In the genomic region with DNA sequence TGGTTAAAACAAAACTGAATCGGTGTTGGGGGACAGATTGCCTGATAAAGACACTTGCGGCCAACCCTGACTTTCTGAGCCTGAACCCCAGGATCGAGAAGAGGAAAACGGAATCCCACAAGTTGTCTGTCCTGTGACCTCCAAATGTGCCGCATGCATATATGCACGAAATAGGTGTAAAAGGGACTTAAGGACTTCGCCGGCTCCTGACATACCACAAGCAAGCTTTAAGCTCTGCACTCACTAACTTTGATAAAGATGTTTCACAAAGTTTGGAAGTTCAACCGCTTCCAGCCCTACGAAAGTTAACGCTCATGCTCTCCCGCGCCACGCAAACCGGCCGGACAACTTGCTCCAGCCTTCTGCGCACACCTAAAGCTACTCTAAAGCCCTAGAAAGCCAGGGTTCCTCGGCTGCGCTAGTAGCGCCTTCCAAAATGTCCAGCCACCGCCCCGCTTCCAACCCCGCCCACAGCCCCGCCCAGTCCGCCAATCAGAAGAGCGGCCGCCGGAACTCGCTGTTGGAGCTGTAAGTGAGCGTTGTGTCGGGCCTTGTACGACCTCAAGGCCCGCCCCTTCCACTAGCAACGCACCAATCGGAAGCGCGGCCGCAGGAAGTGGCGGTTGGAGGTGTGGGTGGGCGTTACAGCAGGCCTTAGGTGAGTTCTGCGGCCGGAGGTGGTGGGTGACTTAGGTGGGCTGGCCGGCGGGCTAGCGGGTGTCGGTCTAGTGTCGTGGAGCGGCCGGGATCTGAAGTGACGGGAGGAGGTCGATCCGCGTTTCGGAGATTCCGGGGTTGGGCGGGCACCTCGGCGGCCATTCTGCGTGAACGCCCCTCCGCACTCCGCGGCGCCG, we compare ENCODE assay signal across 7 mouse cellular contexts. TPM values are rescaled to one million over a fixed set of nuclear protein-coding genes. Genes with fewer than 3 reads are reported as not detected.
DNase-seq lines count a peak whose midpoint lies in the region; ATAC-seq lines count a peak whose summit lies in the region.

Gene Supt20 (plus strand): TSS at position 606 of the 854 bp plus-strand sequence.

- WGBS in embryonic facial prominence, embryonic 11.5 days = 2% methylated on average over 65 of the region's 65 CpGs
- 2% methylated on average over 65 of the region's 65 CpGs for WGBS in limb, embryonic 10.5 days
- WGBS in midbrain, embryonic 13.5 days = 2% methylated on average over 65 of the region's 65 CpGs

- ATAC-seq in embryonic facial prominence, embryonic 11.5 days (replicated peaks; ENCODE audit: insufficient number of reproducible peaks, low FRiP score, low TSS enrichment, low read depth) = peak; percentile 95
- ATAC-seq in granulocyte monocyte progenitor cell, adult 5-6 weeks (replicated peaks; ENCODE audit: poor library complexity, severe bottlenecking) = peak; percentile 98
- peak; percentile 99 for ATAC-seq in midbrain, embryonic 13.5 days

- no peaks in the 10 kb centered on the region; the same call in 1 of the 2 replicates for H3K36me3 ChIP-seq in embryonic facial prominence, embryonic 11.5 days (replicated peaks; ENCODE audit: control insufficient read depth, insufficient read depth, low read depth, low read length)
- H3K36me3 ChIP-seq in limb, embryonic 10.5 days = peaks cover 31% of the 10 kb centered on the region
- H3K36me3 ChIP-seq in midbrain, embryonic 13.5 days = peaks cover 15% of the 10 kb centered on the region

- no peaks in the 10 kb centered on the region for H3K9me3 ChIP-seq in embryonic facial prominence, embryonic 11.5 days (replicated peaks; ENCODE audit: control insufficient read depth, low read length)
- no peaks in the 10 kb centered on the region for H3K9me3 ChIP-seq in limb, embryonic 10.5 days (replicated peaks)
- no peaks in the 10 kb centered on the region for H3K9me3 ChIP-seq in midbrain, embryonic 13.5 days

- peak within 1 kb of the TSS; percentile 62 for H3K27ac ChIP-seq in embryonic facial prominence, embryonic 11.5 days (replicated peaks; ENCODE audit: low read depth, low read length)
- H3K27ac ChIP-seq in limb, embryonic 10.5 days = peak within 1 kb of the TSS; percentile 92
- H3K27ac ChIP-seq in midbrain, embryonic 13.5 days = peak within 1 kb of the TSS; percentile 65

- peak within 1 kb of the TSS; percentile 71 for H3K4me3 ChIP-seq in embryonic facial prominence, embryonic 11.5 days (ENCODE audit: low read depth, low read length)
- H3K4me3 ChIP-seq in limb, embryonic 10.5 days = peak within 1 kb of the TSS; percentile 77
- H3K4me3 ChIP-seq in midbrain, embryonic 13.5 days (replicated peaks) = peak within 1 kb of the TSS; percentile 74

- no peaks in the 10 kb centered on the region for H3K27me3 ChIP-seq in embryonic facial prominence, embryonic 11.5 days (ENCODE audit: control insufficient read depth, insufficient read depth, low read length)
- no peaks in the 10 kb centered on the region for H3K27me3 ChIP-seq in limb, embryonic 10.5 days (ENCODE audit: low read depth, poor library complexity, severe bottlenecking)
- no peaks in the 10 kb centered on the region; the same call in 1 of the 2 replicates for H3K27me3 ChIP-seq in midbrain, embryonic 13.5 days

- no peaks in the 10 kb centered on the region for H3K4me1 ChIP-seq in embryonic facial prominence, embryonic 11.5 days (ENCODE audit: control insufficient read depth, insufficient read depth, low read length)
- 0 out of 2 replicates have a peak, but pooled peaks cover 4% of the 10 kb centered on the region for H3K4me1 ChIP-seq in limb, embryonic 10.5 days
- H3K4me1 ChIP-seq in midbrain, embryonic 13.5 days (replicated peaks) = peaks cover 12% of the 10 kb centered on the region

- peak within 1 kb of the TSS; percentile 74 for H3K9ac ChIP-seq in embryonic facial prominence, embryonic 11.5 days (replicated peaks; ENCODE audit: low read length)
- peak within 1 kb of the TSS; percentile 71 for H3K9ac ChIP-seq in midbrain, embryonic 13.5 days (replicated peaks)

- DNase-seq in adrenal gland, postnatal 14 days = peak; percentile 96
- peak; percentile 96 for DNase-seq in embryonic facial prominence, embryonic 11.5 days (ENCODE audit: low spot score)
- peak; percentile 94 for DNase-seq in kidney, adult 11 months
- DNase-seq in limb, embryonic 10.5 days (ENCODE audit: low spot score) = peak; percentile 97
- DNase-seq in spleen, adult 12 weeks (ENCODE audit: low spot score) = peak; percentile 89

- peak within 1 kb of the TSS; percentile 66 for H3K4me2 ChIP-seq in embryonic facial prominence, embryonic 11.5 days (ENCODE audit: low read depth, low read length)
- H3K4me2 ChIP-seq in midbrain, embryonic 13.5 days (replicated peaks) = peak within 1 kb of the TSS; percentile 75

RNA-seq across cellular contexts. Expression of gene Supt20, which starts in this region (rescaled TPM):
- 45.7 and 47.9 TPM in 2 replicates for total RNA-seq in adrenal gland, postnatal 14 days (2021)
- polyA plus RNA-seq in embryonic facial prominence, embryonic 11.5 days (2014; fragmentation: Nextera tagmentation; extraction: Ambion mirVana) = 126 TPM in 2 replicates
- 95.9 and 96.3 TPM in 2 replicates for total RNA-seq in granulocyte monocyte progenitor cell, adult 5-6 weeks (2014; fragmentation: Nextera tagmentation)
- total RNA-seq in granulocyte monocyte progenitor cell, adult 5-6 weeks (2017) = 52.4 and 56.0 TPM in 2 replicates
- 94.4 and 106 TPM in 2 replicates for polyA plus RNA-seq in limb, embryonic 10.5 days (2016; fragmentation: Nextera tagmentation; extraction: Ambion mirVana)
- 97.1 and 103 TPM in 2 replicates for polyA plus RNA-seq in midbrain, embryonic 13.5 days (2015; fragmentation: Nextera tagmentation; extraction: Ambion mirVana)

Comparison
In these comparisons a context has a peak if more than half of its experiments do, and no peak if none do; other contexts are left out.
1. Peak in every context shown above with its lines: DNase-seq, ATAC-seq, H3K4me3 ChIP-seq and H3K27ac ChIP-seq.